Mouse (Mus musculus) forebrain, embryonic 12.5 days (tissue): ENCODE data around the gene Igf1r. TPM values are rescaled to one million over a fixed set of nuclear protein-coding genes. Genes with fewer than 3 reads are reported as not detected.

Experiments
- ATAC-seq: fragments of 200-750 bp; cut with Nextera tagmentation; 2 replicates; pipeline ENCODE4 v1.8.0; 2017; ENCODE audit warnings: moderate TSS enrichment; ENCODE audit not compliant: low FRiP score
- H3K27ac ChIP-seq: fragments of 300-500 bp; sonication (generic); 2 replicates; pipeline ENCODE4 v1.5.1; 2016; ENCODE audit warnings: mild to moderate bottlenecking
- H3K27me3 ChIP-seq: fragments of 300-500 bp; sonication (generic); 2 replicates; pipeline ENCODE4 v1.6.1; 2016; ENCODE audit warnings: mild to moderate bottlenecking
- H3K36me3 ChIP-seq: fragments of 300-500 bp; sonication (generic); replicated peaks from 2 replicates; pipeline ENCODE4 v1.6.1; 2016; ENCODE audit warnings: mild to moderate bottlenecking
- H3K4me1 ChIP-seq: fragments of 300-500 bp; sonication (generic); 2 replicates; pipeline ENCODE4 v1.6.1; 2016
- H3K4me2 ChIP-seq: fragments of 300-500 bp; sonication (generic); 2 replicates; pipeline ENCODE4 v1.6.1; 2016; ENCODE audit warnings: mild to moderate bottlenecking, moderate library complexity
- H3K4me3 ChIP-seq: fragments of 300-500 bp; sonication (generic); replicated peaks from 2 replicates; pipeline ENCODE4 v1.5.1; 2016; ENCODE audit warnings: mild to moderate bottlenecking
- H3K9ac ChIP-seq: fragments of 300-500 bp; sonication (generic); 2 replicates; pipeline ENCODE4 v1.6.1; 2016; ENCODE audit warnings: mild to moderate bottlenecking
- H3K9me3 ChIP-seq: fragments of 300-500 bp; sonication (generic); 2 replicates; pipeline ENCODE4 v1.6.1; 2016
- WGBS: fragments of 180-500 bp; shearing (Covaris S2); methylation state at CpG from one replicate; pipeline ENCODE4 v1.1.7; 2016; 5-methylcytosine and 5-hydroxymethylcytosine counted together
- polyA plus RNA-seq: library from polyadenylated mRNA; unstranded; fragments of >200 nt; fragmentation: Nextera tagmentation; extraction: Ambion mirVana; gene quantifications from 2 replicates; pipeline ENCODE4 v1.2.1, GENCODE M21; 2016

Gene Igf1r
- polyA plus RNA-seq, 1 experiment from 2014 or later = 36.1 TPM

- ATAC-seq = no peak
- H3K9ac ChIP-seq = no peak overlapping the region
- no peaks in the 10 kb centered on the region for H3K9me3 ChIP-seq
- H3K36me3 ChIP-seq = peaks cover 24% of the 10 kb centered on the region
- no peak overlapping the region for H3K4me2 ChIP-seq
- H3K27me3 ChIP-seq = no peaks in the 10 kb centered on the region
- WGBS = 88% methylated on average over 3 of the region's 3 CpGs
- H3K4me3 ChIP-seq = no peak overlapping the region
- H3K27ac ChIP-seq = no peak overlapping the region
- H3K4me1 ChIP-seq = peaks cover 19% of the 10 kb centered on the region
Observed at GRCm38 (mm10) chr7:68014495-68014894, 61.9 kb downstream of the Igf1r start.

DNA sequence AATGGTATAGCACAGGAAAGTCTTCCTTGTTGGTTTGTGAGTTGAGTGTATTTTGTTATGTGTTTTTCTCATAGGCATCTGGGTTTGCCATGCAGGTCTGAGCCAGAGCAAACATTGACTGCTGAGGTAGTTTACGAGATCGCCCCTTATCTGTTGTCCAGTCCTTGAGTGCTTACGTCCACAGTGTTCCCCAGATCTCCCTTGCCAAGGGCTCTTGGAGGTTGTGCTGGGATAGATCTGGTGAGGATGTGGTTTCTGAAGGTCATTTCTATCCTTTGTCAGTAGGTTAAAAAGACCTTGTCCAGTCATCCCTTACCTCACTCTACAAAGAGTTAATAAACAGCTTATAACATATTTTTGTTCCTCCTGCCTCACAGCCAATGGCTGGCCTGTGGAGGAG, 62.8 kb downstream of the Igf1r start:
- Histone ChIP-seq H3K4me3 (no peak overlapping the region), H3K9ac (no peak overlapping the region), H3K27ac (no peak overlapping the region), H3K4me1 (peaks cover 11% of the 10 kb centered on the region), H3K9me3 (no peaks in the 10 kb centered on the region), H3K36me3 (peaks cover 18% of the 10 kb centered on the region), H3K27me3 (no peaks in the 10 kb centered on the region), H3K4me2 (no peak overlapping the region)
- ATAC-seq = no peak
- WGBS = 100% methylated on average over 3 of the region's 3 CpGs

DNA sequence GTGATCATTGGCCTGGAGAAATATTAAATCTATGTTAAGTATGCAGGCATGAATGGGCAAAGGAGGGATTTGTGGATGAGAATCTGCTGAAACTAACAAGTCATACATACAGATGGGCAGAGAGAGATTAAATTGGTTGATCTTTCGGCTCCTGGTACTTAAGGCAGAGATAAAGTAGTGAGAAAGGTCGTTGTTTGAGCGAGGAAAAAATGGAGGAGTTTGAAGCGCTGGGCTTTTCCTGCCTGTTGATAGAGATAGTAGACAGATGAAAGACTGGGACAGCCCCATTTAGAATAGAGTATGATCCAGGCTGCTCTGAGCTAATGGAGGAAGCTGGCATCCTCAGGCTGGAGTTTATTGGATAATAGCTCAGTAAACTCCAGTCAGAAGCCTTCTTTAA, 65.4 kb downstream of the Igf1r start:
- Histone ChIP-seq H3K9me3 (no peaks in the 10 kb centered on the region), H3K4me3 (no peak overlapping the region), H3K27me3 (no peaks in the 10 kb centered on the region), H3K36me3 (peaks cover 18% of the 10 kb centered on the region), H3K4me2 (no peak overlapping the region), H3K4me1 (no peaks in the 10 kb centered on the region), H3K9ac (no peak overlapping the region), H3K27ac (no peak overlapping the region)
- WGBS = 78% methylated on average over 4 of the region's 4 CpGs
- no peak for ATAC-seq

DNA sequence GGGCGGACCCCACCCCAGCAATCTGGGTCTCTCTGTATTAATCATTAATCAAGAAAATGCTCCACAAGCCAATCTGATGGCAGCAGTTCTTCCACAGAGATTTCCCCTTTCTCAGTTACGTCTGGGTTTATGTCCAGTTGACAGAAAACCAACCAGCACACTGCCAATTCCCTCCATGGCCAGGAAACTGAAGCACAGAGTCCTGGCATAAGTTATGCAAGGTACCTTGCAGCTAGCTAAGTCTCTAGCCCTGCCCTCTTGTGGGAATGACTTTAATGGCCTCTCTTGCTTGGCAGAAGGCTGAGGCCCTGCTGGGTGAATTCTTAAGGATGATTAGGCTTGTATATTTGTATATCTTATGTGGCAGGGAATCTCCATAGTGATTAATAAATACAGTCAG, 67.9 kb downstream of the Igf1r start:
- Histone ChIP-seq H3K4me3 (no peak overlapping the region), H3K9ac (no peak overlapping the region), H3K9me3 (no peaks in the 10 kb centered on the region)

DNA sequence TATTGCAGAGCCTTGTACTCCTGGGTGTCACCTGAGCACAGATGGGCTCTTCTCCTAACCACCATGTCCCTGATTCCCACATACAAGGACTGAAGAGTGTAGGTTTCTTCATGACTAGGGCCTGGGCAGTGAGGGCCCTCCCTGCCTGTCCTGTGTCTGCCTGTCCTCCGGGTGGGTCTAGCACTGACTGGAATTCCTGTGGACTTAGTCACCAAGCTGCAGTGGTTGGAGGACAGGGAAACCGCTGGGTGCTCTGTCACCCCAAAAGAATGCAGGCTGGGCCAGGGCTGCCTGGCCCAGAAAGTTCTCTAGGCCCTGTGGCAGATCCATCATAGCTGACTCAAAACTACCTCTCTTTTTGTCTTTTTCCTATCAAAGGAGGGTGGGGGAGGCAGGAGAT, 69.1 kb downstream of the Igf1r start:
- ATAC-seq = no peak
- Histone ChIP-seq H3K4me3 (no peak overlapping the region), H3K36me3 (peaks cover 5% of the 10 kb centered on the region; the same call in 1 of the 2 replicates), H3K9ac (no peak overlapping the region), H3K9me3 (no peaks in the 10 kb centered on the region), H3K27ac (no peak overlapping the region), H3K4me2 (no peak overlapping the region), H3K4me1 (peaks cover 18% of the 10 kb centered on the region), H3K27me3 (no peaks in the 10 kb centered on the region)
- 78% methylated on average over 2 of the region's 2 CpGs for WGBS

More for the DNA sequence above, 67.9 kb downstream of the Igf1r start:
- 96% methylated on average over 2 of the region's 2 CpGs for WGBS
- Histone ChIP-seq H3K27ac (no peak overlapping the region), H3K27me3 (no peaks in the 10 kb centered on the region), H3K36me3 (peaks cover 14% of the 10 kb centered on the region), H3K4me1 (0 out of 2 replicates have a peak, but pooled peaks cover 6% of the 10 kb centered on the region), H3K4me2 (no peak overlapping the region)
- ATAC-seq = no peak

- Histone ChIP-seq H3K27me3 (no peaks in the 10 kb centered on the region), H3K4me1 (peaks cover 18% of the 10 kb centered on the region), H3K27ac (no peak overlapping the region), H3K4me3 (no peak overlapping the region), H3K4me2 (no peak overlapping the region), H3K36me3 (peaks cover 5% of the 10 kb centered on the region; the same call in 1 of the 2 replicates), H3K9me3 (no peaks in the 10 kb centered on the region), H3K9ac (no peak overlapping the region)
- 88% methylated on average over 6 of the region's 6 CpGs for WGBS
- no peak for ATAC-seq
Observed at GRCm38 (mm10) chr7:68022188-68022587, 69.6 kb downstream of the Igf1r start.

DNA sequence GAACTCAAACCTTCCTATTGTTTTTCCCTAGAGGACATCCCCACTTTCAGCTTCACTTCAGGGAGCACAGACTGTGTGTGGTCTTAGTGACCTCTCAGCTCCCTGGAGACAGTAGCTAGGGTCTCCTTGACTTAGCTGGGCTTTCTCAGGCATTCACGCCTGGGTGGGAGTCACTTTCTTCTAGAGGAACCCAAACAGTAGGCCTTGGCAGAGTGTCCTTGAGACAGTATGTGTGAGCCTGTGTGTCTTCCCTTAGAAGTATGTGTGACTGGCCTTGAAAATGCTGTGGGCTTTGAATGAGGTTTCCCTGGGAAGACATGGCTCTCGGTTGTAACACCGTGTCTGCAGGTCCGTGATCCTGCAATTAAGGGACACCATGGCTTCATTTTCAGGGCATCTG, 71.3 kb downstream of the Igf1r start:
- no peak overlapping the region for H3K4me2 ChIP-seq
- H3K4me1 ChIP-seq = peaks cover 25% of the 10 kb centered on the region
- H3K9me3 ChIP-seq = no peaks in the 10 kb centered on the region
- 87% methylated on average over 4 of the region's 4 CpGs for WGBS
- no peak overlapping the region for H3K9ac ChIP-seq
- no peak for ATAC-seq
- H3K36me3 ChIP-seq = peaks cover 5% of the 10 kb centered on the region; the same call in 1 of the 2 replicates
- H3K27ac ChIP-seq = no peak overlapping the region
- H3K27me3 ChIP-seq = no peaks in the 10 kb centered on the region
- no peak overlapping the region for H3K4me3 ChIP-seq

GRCm38 (mm10) chr7:68024625-68025024, 72.0 kb downstream of the Igf1r start:
- no peak overlapping the region for H3K27ac ChIP-seq
- H3K9ac ChIP-seq = no peak overlapping the region
- no peak overlapping the region for H3K4me3 ChIP-seq
- H3K27me3 ChIP-seq = no peaks in the 10 kb centered on the region
- ATAC-seq = no peak
- peaks cover 30% of the 10 kb centered on the region for H3K4me1 ChIP-seq
- WGBS = 85% methylated on average over 4 of the region's 4 CpGs
- no peak overlapping the region for H3K4me2 ChIP-seq
- no peaks in the 10 kb centered on the region for H3K9me3 ChIP-seq
- 0 out of 2 replicates have a peak, but pooled peaks cover 5% of the 10 kb centered on the region for H3K36me3 ChIP-seq

GRCm38 (mm10) chr7:68025396-68025795, 72.8 kb downstream of the Igf1r start:
- H3K9ac ChIP-seq = no peak overlapping the region
- ATAC-seq = no peak
- H3K4me2 ChIP-seq = no peak overlapping the region
- H3K27me3 ChIP-seq = no peaks in the 10 kb centered on the region
- H3K9me3 ChIP-seq = no peaks in the 10 kb centered on the region
- 78% methylated on average over 3 of the region's 3 CpGs for WGBS
- no peak overlapping the region for H3K27ac ChIP-seq
- 0 out of 2 replicates have a peak, but pooled peaks cover 5% of the 10 kb centered on the region for H3K36me3 ChIP-seq
- peaks cover 38% of the 10 kb centered on the region for H3K4me1 ChIP-seq
- H3K4me3 ChIP-seq = no peak overlapping the region

GRCm38 (mm10) chr7:68026076-68026475, 73.4 kb downstream of the Igf1r start:
- Histone ChIP-seq H3K9me3 (no peaks in the 10 kb centered on the region), H3K4me2 (no peak overlapping the region), H3K27ac (no peak overlapping the region), H3K4me1 (peaks cover 45% of the 10 kb centered on the region), H3K36me3 (0 out of 2 replicates have a peak, but pooled peaks cover 5% of the 10 kb centered on the region), H3K4me3 (no peak overlapping the region), H3K27me3 (no peaks in the 10 kb centered on the region), H3K9ac (no peak overlapping the region)
- no peak for ATAC-seq
- 79% methylated on average over 9 of the region's 9 CpGs for WGBS

- Histone ChIP-seq H3K4me3 (no peak overlapping the region), H3K27ac (no peak overlapping the region), H3K9me3 (no peaks in the 10 kb centered on the region), H3K4me2 (no peak overlapping the region), H3K27me3 (no peaks in the 10 kb centered on the region), H3K36me3 (0 out of 2 replicates have a peak, but pooled peaks cover 5% of the 10 kb centered on the region), H3K9ac (no peak overlapping the region), H3K4me1 (peaks cover 46% of the 10 kb centered on the region)
- WGBS = 83% methylated on average over 4 of the region's 4 CpGs
- no peak for ATAC-seq
Observed at GRCm38 (mm10) chr7:68028167-68028566, 75.5 kb downstream of the Igf1r start.

DNA sequence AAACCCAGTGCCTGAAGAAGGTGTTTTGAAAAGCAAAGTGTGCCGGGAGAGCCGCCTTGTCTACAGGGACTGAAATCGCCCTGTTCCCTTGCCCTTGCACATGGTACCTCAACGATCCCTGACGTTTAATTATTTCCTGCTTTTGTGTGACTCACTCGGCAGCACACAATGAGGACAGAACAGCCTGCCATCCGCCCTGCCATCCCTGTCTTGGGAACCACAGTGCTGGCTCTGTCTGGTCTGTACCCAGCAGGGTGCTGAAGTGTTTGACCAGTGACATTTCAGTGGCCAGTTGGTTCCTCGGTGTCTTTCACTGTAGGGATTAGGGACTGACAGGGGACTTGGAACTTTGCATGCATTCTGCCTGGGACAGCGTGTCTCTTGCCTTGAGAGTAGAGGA, 78.2 kb downstream of the Igf1r start:
- Histone ChIP-seq H3K27ac (no peak overlapping the region), H3K27me3 (no peaks in the 10 kb centered on the region), H3K9me3 (no peaks in the 10 kb centered on the region), H3K9ac (no peak overlapping the region), H3K36me3 (no peaks in the 10 kb centered on the region), H3K4me3 (no peak overlapping the region), H3K4me1 (peaks cover 48% of the 10 kb centered on the region), H3K4me2 (no peak overlapping the region)
- ATAC-seq = no peak
- WGBS = 24% methylated on average over 9 of the region's 9 CpGs

GRCm38 (mm10) chr7:68036527-68036926, 83.9 kb downstream of the Igf1r start:
- no peak for ATAC-seq
- no peak overlapping the region for H3K27ac ChIP-seq
- H3K4me2 ChIP-seq = no peak overlapping the region
- no peaks in the 10 kb centered on the region for H3K9me3 ChIP-seq
- 92% methylated on average over 4 of the region's 4 CpGs for WGBS
- H3K9ac ChIP-seq = no peak overlapping the region
- no peaks in the 10 kb centered on the region; the same call in 1 of the 2 replicates for H3K36me3 ChIP-seq
- peaks cover 14% of the 10 kb centered on the region for H3K4me1 ChIP-seq
- H3K4me3 ChIP-seq = no peak overlapping the region
- no peaks in the 10 kb centered on the region for H3K27me3 ChIP-seq
